Mouse (Mus musculus): ENCODE measurements around the gene Zfp446.

Zfp446 gene

DNA sequence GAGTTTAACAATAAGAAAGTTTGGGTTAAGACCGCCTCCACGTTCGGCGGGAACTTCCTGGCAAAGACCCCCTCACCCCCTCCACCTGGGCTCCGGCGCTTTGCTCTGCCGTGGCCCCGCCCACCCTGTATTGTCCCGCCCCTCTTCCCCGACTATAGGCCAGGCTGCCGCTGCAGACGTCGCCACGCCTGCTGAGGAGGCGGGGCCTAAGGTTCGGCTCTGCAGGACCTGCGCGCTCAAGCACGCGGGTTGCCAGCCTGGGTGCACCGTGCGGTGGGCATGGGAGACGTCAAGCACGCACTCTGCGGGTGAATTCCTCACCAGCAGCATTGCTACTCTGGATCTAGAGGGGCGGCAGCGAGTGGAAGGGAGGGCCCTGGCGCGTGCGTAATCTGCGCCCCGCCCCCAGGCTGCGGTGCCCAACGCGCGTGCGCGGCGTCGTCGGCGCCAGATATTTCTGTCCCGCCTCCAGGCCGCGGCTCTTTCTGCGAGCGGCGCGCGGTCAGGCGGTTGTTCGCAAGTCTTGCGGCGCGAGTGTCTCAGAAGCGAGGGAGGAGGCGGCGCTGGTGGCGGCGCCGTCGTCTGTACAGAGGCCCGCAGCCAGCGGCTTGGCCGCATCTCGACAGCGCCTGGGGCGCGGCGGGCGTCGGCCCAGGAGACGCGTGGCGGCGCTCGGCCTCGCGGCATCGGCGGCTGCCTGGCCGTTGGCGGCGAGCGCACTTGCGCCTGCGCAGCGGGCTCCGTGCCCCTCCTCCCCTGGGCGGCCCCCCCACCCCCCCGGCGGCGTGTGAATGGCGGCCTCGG lies 46.5 kb downstream of the Zfp446 start:
- in situ Hi-C loops (cut with MseI, MboI), result no loop called here

DNA sequence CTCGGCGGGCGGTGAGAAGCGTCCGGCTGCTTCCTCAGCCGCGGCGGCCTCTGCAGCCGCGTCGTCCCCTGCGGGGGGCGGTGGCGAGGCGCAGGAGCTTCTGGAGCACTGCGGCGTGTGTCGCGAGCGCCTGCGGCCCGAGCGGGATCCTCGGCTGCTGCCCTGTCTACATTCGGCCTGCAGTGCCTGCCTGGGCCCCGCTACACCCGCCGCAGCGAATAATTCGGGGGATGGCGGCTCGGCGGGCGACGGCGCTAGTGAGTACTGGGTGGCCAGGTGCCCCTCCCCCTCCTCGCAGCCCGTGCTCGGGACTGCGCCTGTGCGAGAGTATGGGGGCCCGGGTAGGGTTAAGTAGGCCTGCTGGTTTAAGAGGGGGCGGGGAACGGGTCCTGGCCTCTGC lies 47.2 kb downstream of the Zfp446 start:
- in situ Hi-C loops (cut with MseI, MboI), result no loop called here

DNA sequence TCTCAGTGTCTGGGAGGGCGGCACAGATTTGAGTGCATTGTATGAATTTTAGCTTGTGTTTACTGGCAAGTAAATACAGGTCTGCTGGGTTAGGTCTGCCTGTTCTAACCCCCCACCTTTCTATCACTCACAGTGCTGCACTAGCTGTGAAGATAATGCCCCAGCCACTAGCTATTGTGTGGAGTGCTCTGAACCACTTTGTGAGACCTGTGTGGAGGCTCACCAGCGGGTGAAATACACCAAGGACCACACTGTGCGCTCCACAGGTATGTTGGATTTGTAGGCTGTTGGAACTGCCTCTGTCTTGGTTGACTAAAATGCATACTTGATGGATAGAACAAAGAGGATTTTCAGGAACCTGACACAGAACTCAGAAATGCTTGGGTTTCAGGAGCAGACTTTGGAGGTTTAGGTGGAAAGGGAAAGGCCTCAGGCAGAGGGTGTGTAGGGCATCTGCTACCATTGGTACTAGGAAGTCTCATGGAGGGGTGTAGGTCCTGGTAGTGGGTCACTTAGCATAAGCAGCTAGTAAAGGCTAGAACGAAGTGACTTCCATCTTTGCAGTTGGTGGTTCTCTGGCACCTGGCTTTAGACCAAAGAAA lies 48.0 kb downstream of the Zfp446 start:
- in situ Hi-C loops (cut with MseI, MboI), result no loop called here

DNA sequence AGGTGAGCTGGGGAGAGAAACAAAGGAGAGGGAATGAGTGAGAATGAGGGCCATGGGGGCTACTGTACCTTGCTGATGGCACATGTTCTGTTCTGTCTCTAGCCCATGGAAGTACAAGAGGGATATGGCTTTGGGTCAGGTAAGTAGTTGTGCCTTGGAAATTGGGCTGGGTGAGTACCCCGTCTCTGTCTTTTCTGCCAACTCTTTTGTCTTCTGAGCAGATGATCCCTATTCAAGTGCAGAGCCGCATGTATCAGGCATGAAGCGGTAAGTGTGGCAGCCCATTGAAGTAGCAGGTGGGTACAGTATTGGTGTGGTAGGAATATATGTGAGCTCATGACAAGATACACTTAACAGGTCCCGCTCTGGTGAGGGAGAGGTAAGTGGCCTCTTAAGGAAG lies 51.3 kb downstream of the Zfp446 start:
- in situ Hi-C loops (cut with MseI, MboI), result no loop called here

DNA sequence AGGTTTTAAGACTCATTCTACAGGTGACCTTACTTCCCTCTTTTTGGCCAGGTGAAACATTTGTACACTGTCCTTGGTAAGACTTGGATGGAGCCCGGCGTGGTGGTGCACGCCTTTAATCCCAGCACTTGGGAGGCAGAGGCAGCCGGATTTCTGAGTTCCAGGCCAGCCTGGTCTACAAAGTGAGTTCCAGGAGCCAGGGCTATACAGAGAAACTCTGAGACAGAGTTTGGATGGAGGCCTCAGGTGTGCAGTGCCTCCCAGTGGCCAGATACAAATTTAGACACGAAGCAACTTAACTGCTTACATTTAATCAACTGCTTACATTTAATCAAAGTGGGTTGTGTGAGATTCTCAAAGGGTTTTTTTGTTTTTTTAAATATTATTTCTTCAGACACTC lies 53.4 kb downstream of the Zfp446 start:
- in situ Hi-C loops (cut with MseI, MboI), result no loop called here

DNA sequence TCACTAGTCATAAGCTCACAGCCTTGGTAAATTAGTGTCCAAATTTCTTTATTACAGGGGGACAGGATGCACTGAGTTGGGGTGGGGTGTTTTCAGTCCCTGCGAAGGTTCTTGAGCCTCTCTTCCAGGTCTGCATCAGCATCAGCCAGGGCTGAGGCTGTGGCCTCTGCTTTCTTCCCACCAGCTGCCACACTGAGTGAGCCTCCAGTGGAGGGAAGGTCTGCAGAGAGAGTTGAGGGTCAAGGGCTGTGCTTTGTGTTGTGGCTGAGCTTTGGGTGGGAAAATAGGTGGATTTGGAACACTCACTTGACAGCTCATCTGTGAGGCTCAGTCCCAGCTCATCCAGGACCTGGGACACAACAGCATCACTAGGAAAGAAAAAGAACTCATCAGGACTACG lies 54.3 kb downstream of the Zfp446 start:
- in situ Hi-C loops (cut with MseI, MboI), result no loop called here

DNA sequence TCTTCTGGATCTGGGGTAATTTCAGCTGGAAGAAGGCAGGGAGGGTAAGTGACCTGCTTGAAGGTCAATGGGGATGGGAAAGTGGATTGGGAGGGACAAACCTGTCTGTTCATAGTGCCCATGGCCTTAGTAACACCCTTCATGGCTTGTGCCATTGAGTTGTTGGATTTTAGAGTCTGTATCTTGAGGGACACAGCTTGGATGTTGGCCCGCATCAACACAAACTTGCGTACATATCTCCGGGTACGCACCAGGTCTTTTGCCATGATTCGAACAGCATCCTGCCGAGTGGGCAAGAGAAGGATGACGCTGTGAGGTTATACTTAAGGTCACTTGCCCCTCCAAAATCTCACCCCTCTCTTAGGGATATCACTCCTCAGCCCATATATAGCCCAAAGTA lies 54.9 kb downstream of the Zfp446 start:
- in situ Hi-C loops (cut with MseI, MboI), result no loop called here

DNA sequence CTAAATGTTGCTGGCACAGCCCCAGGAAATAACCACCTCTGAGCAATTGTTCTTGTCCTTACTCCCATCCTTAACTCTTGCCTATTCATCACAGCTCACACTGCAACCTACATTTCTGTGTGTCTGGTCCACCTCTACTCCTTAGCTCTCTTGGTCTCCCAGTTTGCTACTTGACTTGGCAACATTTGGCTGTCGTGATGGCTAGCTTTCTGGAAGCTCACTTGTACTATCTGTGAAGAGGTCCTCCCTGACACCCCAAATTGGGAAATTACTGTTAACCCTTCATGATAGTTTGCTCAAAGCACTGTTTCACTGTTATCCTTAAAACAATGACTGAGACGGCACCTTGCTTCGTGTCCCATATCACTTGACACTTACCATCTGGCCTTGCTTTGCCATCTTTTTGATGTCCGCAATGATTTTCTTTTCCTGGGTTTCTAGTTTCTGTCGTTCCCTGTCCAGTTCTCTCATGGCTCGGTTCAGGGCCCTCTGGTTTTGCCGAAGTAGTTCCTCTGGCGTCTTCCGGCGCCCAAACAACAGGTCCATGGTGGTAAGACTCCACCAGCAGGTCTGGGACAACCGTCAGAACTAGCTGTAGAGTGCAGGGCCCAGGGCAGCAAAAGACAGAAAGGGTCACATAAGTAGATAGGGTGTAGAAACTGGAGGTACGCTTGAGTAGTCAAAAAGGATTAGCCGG lies 56.0 kb downstream of the Zfp446 start:
- in situ Hi-C loops (cut with MseI, MboI), result no loop called here

DNA sequence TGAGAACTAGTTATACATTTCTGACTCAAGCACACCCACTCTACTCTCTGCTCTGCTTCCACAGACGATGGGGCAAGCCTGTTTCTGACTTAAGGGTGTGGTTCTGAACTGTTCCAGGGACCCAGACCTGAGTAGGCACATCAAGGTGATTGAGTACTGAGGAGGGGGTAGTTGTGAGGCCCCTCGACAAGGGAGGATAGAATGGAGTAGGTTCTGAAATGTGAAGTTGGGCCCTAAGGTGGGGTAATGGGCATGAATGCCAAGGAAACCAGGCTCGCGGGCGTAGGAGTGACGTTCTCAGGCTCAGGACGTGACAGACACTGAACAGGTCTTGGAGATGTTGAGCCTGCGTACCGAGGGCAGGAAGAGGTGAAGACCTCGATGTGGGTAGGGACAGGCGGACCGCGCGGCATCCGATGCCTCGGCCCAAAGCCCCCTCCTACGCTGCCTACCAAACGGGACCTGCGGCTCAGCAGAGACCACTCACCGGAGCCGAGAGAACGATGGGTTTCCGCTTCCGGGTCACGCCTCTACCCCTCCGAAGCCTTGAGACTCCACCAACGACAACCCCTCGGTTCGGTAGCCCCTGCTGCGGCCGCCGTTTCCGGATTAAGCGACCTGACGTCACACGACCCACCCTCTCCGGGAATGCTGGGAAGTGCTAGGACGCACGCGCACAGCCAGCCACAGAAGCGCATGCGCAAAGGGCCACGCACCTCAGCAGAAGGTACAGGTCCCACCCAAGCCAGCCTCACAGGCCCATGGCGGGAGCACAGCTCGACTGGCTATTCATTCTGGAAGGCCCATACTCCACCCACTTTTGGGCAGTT lies 56.7 kb downstream of the Zfp446 start, which contains the start of gene Chmp2a:
Gene Chmp2a (minus strand): TSS at position 660 of the 830 bp plus-strand sequence.
- in situ Hi-C loops (cut with MseI, MboI), result no loop called here
